Mouse (Mus musculus) intestine, postnatal 0 days (tissue): ENCODE results near the gene Gnaq. TPM values are rescaled to one million over a fixed set of nuclear protein-coding genes. Genes with fewer than 3 reads are reported as not detected.
A peak's percentile ranks its signal among the peaks of the same experiment; 100 is the strongest.

ENCODE experiments used
- ATAC-seq: fragments of 200-750 bp; cut with Nextera tagmentation; 2 replicates; pipeline ENCODE4 v1.8.0; 2017; ENCODE audit warnings: mild to moderate bottlenecking, moderate TSS enrichment, moderate library complexity
- H3K27ac ChIP-seq: fragments of 300-500 bp; sonication (generic); 2 replicates; pipeline ENCODE4 v1.5.1; 2014; ENCODE audit warnings: mild to moderate bottlenecking, low read depth, low read length, moderate library complexity
- H3K27me3 ChIP-seq: fragments of 300-500 bp; sonication (generic); replicated peaks from 2 replicates; pipeline ENCODE4 v1.6.1; 2014; ENCODE audit warnings: low read length, mixed read lengths; ENCODE audit not compliant: control insufficient read depth, insufficient read depth
- H3K36me3 ChIP-seq: fragments of 300-500 bp; sonication (generic); 2 replicates; pipeline ENCODE4 v1.6.1; 2014; ENCODE audit warnings: mild to moderate bottlenecking, moderate library complexity; ENCODE audit not compliant: control insufficient read depth, insufficient read depth
- H3K4me1 ChIP-seq: fragments of 300-500 bp; sonication (generic); replicated peaks from 2 replicates; pipeline ENCODE4 v1.6.1; 2014; ENCODE audit warnings: antibody characterized with exemption, low read length, mixed read lengths; ENCODE audit not compliant: control insufficient read depth, insufficient read depth
- H3K4me2 ChIP-seq: fragments of 300-500 bp; sonication (generic); replicated peaks from 2 replicates; pipeline ENCODE4 v1.6.1; 2014; ENCODE audit warnings: low read depth, mild to moderate bottlenecking, moderate library complexity
- H3K4me3 ChIP-seq: fragments of 300-500 bp; sonication (generic); 2 replicates; pipeline ENCODE4 v1.5.1; 2014; ENCODE audit warnings: low read depth, low read length
- H3K9ac ChIP-seq: fragments of 300-500 bp; sonication (generic); 2 replicates; pipeline ENCODE4 v1.6.1; 2014; ENCODE audit warnings: mild to moderate bottlenecking, low read depth, low read length
- H3K9me3 ChIP-seq: fragments of 300-500 bp; sonication (generic); 2 replicates; pipeline ENCODE4 v1.6.1; 2016; ENCODE audit warnings: mixed run types; ENCODE audit not compliant: control insufficient read depth
- CTCF ChIP-seq: sonication (generic); IDR thresholded peaks from 2 replicates; pipeline ENCODE4 v1.5.1; 2016; ENCODE audit warnings: low read depth, mild to moderate bottlenecking, control low read depth, antibody characterized with exemption, moderate library complexity
- WGBS: fragments of 180-500 bp; shearing (Covaris S2); extraction: QIAGEN DNeasy Blood & Tissue Kit; methylation state at CpG from one replicate; pipeline ENCODE4 v1.1.7; 2014; 5-methylcytosine and 5-hydroxymethylcytosine counted together
- polyA plus RNA-seq: library from polyadenylated mRNA; unstranded; fragments of >200 nt; fragmentation: Nextera tagmentation; extraction: Ambion mirVana; gene quantifications from 2 replicates; pipeline ENCODE4 v1.2.1, GENCODE M21; 2015

Gene Gnaq
- polyA plus RNA-seq, 1 experiment from 2014 or later = 17.1 TPM

GRCm38 (mm10) chr19:16177139-16177727 lies 44.6 kb downstream of the Gnaq start:
- 85% methylated on average over 8 of the region's 8 CpGs for WGBS
- no peak for ATAC-seq
- H3K4me2 ChIP-seq = no peak overlapping the region
- no peaks in the 10 kb centered on the region for H3K36me3 ChIP-seq
- H3K9ac ChIP-seq = no peak overlapping the region
- no peaks in the 10 kb centered on the region for H3K27me3 ChIP-seq
- no peak overlapping the region for H3K4me3 ChIP-seq
- H3K27ac ChIP-seq = no peak overlapping the region
- no peak for TF ChIP-seq CTCF
- no peaks in the 10 kb centered on the region for H3K9me3 ChIP-seq
- no peaks in the 10 kb centered on the region for H3K4me1 ChIP-seq

DNA sequence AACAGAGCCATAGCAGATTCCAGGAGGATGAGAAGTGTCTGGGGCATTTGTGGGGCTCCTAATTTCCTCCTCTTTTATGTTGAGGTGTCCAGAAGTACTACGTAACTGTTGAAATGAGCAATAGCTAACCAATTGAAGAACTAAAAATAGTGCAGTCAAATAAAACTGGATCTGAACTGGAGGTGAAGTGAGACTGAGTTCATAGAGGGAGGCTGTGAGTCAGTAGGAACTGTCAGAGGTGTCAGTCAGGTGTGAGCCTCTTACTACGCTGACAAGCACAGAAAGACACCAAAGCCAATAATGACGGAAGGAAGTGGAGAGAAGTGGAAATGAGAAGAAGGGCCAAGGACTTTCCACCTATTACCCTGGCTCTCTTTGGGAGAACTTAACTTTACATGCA lies 48.6 kb downstream of the Gnaq start:
- Histone ChIP-seq H3K27ac (no peak overlapping the region), H3K4me2 (no peak overlapping the region), H3K27me3 (no peaks in the 10 kb centered on the region), H3K4me1 (0 out of 2 replicates have a peak, but pooled peaks cover 3% of the 10 kb centered on the region), H3K9me3 (no peaks in the 10 kb centered on the region), H3K36me3 (no peaks in the 10 kb centered on the region), H3K9ac (no peak overlapping the region), H3K4me3 (no peak overlapping the region)
- ATAC-seq = no peak
- TF ChIP-seq CTCF = no peak
- 62% methylated on average over 3 of the region's 3 CpGs for WGBS

DNA sequence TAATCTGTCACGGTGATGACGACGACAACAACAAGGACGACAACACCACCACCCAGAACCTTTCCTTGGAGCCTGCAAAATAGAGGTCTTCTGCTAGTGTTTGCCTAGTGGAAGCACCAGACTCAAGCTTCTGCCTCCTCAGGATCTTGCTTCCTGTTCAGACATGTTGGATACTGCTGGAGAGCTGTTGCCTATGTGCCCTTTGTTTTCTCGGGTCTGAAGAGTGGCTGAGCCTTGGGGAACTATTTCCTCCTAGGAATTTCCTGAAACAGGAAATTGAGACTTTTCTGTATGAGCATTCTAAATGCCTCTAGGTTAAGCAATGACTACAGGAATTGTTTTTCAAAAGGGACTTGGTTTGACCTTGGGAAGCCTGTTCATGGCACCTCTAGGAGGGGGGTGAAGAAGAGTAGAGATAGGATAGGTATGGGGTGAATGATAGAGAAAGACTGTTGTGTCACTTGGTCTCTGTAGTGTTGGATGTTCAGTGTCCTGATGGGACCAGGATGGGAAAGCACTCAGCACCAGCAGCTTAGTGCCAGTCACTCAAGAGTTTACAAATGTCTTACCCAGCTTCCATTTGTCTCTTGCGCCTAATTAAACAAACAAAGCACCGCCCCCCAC lies 49.3 kb downstream of the Gnaq start:
- Histone ChIP-seq H3K9ac (no peak overlapping the region), H3K36me3 (no peaks in the 10 kb centered on the region), H3K27me3 (no peaks in the 10 kb centered on the region), H3K4me3 (no peak overlapping the region), H3K27ac (no peak overlapping the region; the same call in 1 of the 2 replicates), H3K9me3 (no peaks in the 10 kb centered on the region), H3K4me1 (0 out of 2 replicates have a peak, but pooled peaks cover 3% of the 10 kb centered on the region), H3K4me2 (no peak overlapping the region)
- 73% methylated on average over 7 of the region's 7 CpGs for WGBS
- TF ChIP-seq CTCF = no peak
- ATAC-seq = no peak

- WGBS = 67% methylated on average over 10 of the region's 10 CpGs
- Histone ChIP-seq H3K9me3 (no peaks in the 10 kb centered on the region), H3K36me3 (no peaks in the 10 kb centered on the region), H3K27me3 (no peaks in the 10 kb centered on the region), H3K4me3 (no peak overlapping the region), H3K9ac (no peak overlapping the region), H3K27ac (no peak overlapping the region), H3K4me2 (no peak overlapping the region), H3K4me1 (peaks cover 9% of the 10 kb centered on the region; the same call in 1 of the 2 replicates)
- TF ChIP-seq CTCF = no peak
- peak; percentile 41; the same call in 1 of the 2 replicates for ATAC-seq
Observed at GRCm38 (mm10) chr19:16183592-16184365, 51.1 kb downstream of the Gnaq start.

DNA sequence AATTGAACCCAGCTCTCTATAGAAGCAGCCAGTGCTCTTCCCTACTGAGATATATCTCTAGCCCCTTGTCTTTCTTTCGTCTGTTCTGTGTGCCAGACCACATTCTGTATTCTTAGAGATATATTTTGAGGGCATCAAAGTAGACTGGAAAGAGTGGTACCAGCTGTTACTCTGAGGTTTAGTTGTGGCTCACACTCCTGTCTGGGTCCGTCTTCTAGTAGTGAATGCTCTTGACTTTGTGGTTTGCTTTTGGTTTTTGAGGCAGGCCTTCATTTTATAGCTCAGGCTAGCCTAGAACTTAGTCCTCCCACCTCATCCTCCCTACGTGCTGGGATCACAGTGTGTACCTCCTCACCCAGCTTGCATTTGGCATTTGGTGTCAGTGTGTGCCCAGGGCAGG lies 54.4 kb downstream of the Gnaq start:
- Histone ChIP-seq H3K4me1 (peaks cover 9% of the 10 kb centered on the region; the same call in 1 of the 2 replicates), H3K36me3 (no peaks in the 10 kb centered on the region), H3K9ac (no peak overlapping the region), H3K4me3 (no peak overlapping the region), H3K27me3 (no peaks in the 10 kb centered on the region), H3K27ac (no peak overlapping the region), H3K4me2 (no peak overlapping the region), H3K9me3 (no peaks in the 10 kb centered on the region)
- no peak for TF ChIP-seq CTCF
- ATAC-seq = no peak
- WGBS = 74% methylated on average over 3 of the region's 3 CpGs

- H3K9ac ChIP-seq = no peak overlapping the region
- no peak overlapping the region for H3K27ac ChIP-seq
- no peaks in the 10 kb centered on the region for H3K27me3 ChIP-seq
- no peak for ATAC-seq
- TF ChIP-seq CTCF = no peak
- WGBS = 39% methylated on average over 2 of the region's 2 CpGs
- H3K4me3 ChIP-seq = no peak overlapping the region
- no peaks in the 10 kb centered on the region for H3K9me3 ChIP-seq
- H3K4me1 ChIP-seq = peaks cover 9% of the 10 kb centered on the region; the same call in 1 of the 2 replicates
- no peaks in the 10 kb centered on the region for H3K36me3 ChIP-seq
- H3K4me2 ChIP-seq = no peak overlapping the region
Observed at GRCm38 (mm10) chr19:16187952-16188351, 55.3 kb downstream of the Gnaq start.
